Mouse (Mus musculus) stomach, embryonic 15.5 days (tissue): ENCODE measurements around the gene Lyzl4. TPM values are rescaled to one million over a fixed set of nuclear protein-coding genes. Genes with fewer than 3 reads are reported as not detected.

Experiments used
- ATAC-seq: fragments of 200-750 bp; cut with Nextera tagmentation; 2 replicates; pipeline ENCODE4 v1.8.0; 2017; ENCODE audit warnings: low read depth, moderate number of reproducible peaks, moderate TSS enrichment; ENCODE audit not compliant: insufficient read depth, low FRiP score
- H3K27ac ChIP-seq: fragments of 300-500 bp; sonication (generic); 2 replicates; pipeline ENCODE4 v1.5.1; 2015; ENCODE audit warnings: mild to moderate bottlenecking, inconsistent platforms
- H3K27me3 ChIP-seq: fragments of 300-500 bp; sonication (generic); replicated peaks from 2 replicates; pipeline ENCODE4 v1.6.1; 2015; ENCODE audit warnings: inconsistent platforms
- H3K36me3 ChIP-seq: fragments of 300-500 bp; sonication (generic); 2 replicates; pipeline ENCODE4 v1.6.1; 2015; ENCODE audit warnings: inconsistent platforms
- H3K4me1 ChIP-seq: fragments of 300-500 bp; sonication (generic); 2 replicates; pipeline ENCODE4 v1.6.1; 2015; ENCODE audit warnings: inconsistent platforms
- H3K4me2 ChIP-seq: fragments of 300-500 bp; sonication (generic); 2 replicates; pipeline ENCODE4 v1.6.1; 2015; ENCODE audit warnings: mild to moderate bottlenecking, inconsistent platforms
- H3K4me3 ChIP-seq: fragments of 300-500 bp; sonication (generic); replicated peaks from 2 replicates; pipeline ENCODE4 v1.5.1; 2015; ENCODE audit warnings: inconsistent platforms
- H3K9ac ChIP-seq: fragments of 300-500 bp; sonication (generic); 2 replicates; pipeline ENCODE4 v1.6.1; 2015; ENCODE audit warnings: inconsistent platforms
- H3K9me3 ChIP-seq: fragments of 300-500 bp; sonication (generic); 2 replicates; pipeline ENCODE4 v1.6.1; 2016; ENCODE audit warnings: inconsistent platforms
- WGBS: fragments of 180-500 bp; shearing (Covaris S2); methylation state at CpG from one replicate; pipeline ENCODE4 v1.1.7; 2015; 5-methylcytosine and 5-hydroxymethylcytosine counted together
- polyA plus RNA-seq: library from polyadenylated mRNA; unstranded; fragments of >200 nt; fragmentation: Nextera tagmentation; extraction: Ambion mirVana; gene quantifications from 2 replicates; pipeline ENCODE4 v1.2.1, GENCODE M21; 2015

The Lyzl4 gene
- polyA plus RNA-seq, 1 experiment from 2014 or later, result 0.17 TPM

GRCm38 (mm10) chr9:121672311-121672710 lies 30.4 kb upstream of the Lyzl4 start:
- no peaks in the 10 kb centered on the region for H3K9me3 ChIP-seq
- WGBS, result 40% methylated on average over 5 of the region's 5 CpGs
- H3K4me3 ChIP-seq, result no peak overlapping the region
- no peak overlapping the region for H3K4me2 ChIP-seq
- no peak overlapping the region for H3K27ac ChIP-seq
- H3K4me1 ChIP-seq, result peaks cover 26% of the 10 kb centered on the region
- peaks cover 32% of the 10 kb centered on the region for H3K27me3 ChIP-seq
- H3K36me3 ChIP-seq, result no peaks in the 10 kb centered on the region
- no peak for ATAC-seq
- no peak overlapping the region for H3K9ac ChIP-seq

- peaks cover 31% of the 10 kb centered on the region for H3K4me1 ChIP-seq
- H3K4me3 ChIP-seq, result no peak overlapping the region
- H3K36me3 ChIP-seq, result no peaks in the 10 kb centered on the region
- WGBS, result 23% methylated on average over 7 of the region's 7 CpGs
- H3K9me3 ChIP-seq, result no peaks in the 10 kb centered on the region
- no peak for ATAC-seq
- no peak overlapping the region for H3K4me2 ChIP-seq
- no peak overlapping the region for H3K9ac ChIP-seq
- H3K27me3 ChIP-seq, result peaks cover 36% of the 10 kb centered on the region
- H3K27ac ChIP-seq, result no peak overlapping the region
Observed at GRCm38 (mm10) chr9:121671300-121671699, 29.4 kb upstream of the Lyzl4 start.

GRCm38 (mm10) chr9:121669348-121669791 lies 27.5 kb upstream of the Lyzl4 start:
- Histone ChIP-seq H3K4me2 (peak overlapping the region; percentile 73), H3K9ac (0 out of 2 replicates have a peak overlapping the region, but pooled peaks have one; percentile 6), H3K9me3 (no peaks in the 10 kb centered on the region), H3K27me3 (peaks cover 36% of the 10 kb centered on the region), H3K27ac (no peak overlapping the region), H3K4me1 (peaks cover 31% of the 10 kb centered on the region), H3K4me3 (peak overlapping the region; percentile 31), H3K36me3 (no peaks in the 10 kb centered on the region)
- WGBS, result under 1% methylated on average over 28 of the region's 28 CpGs
- peak; percentile 63; the same call in 1 of the 2 replicates for ATAC-seq

GRCm38 (mm10) chr9:121667822-121668221 lies 25.9 kb upstream of the Lyzl4 start:
- no peak overlapping the region for H3K4me3 ChIP-seq
- H3K4me2 ChIP-seq, result no peak overlapping the region
- H3K9me3 ChIP-seq, result no peaks in the 10 kb centered on the region
- H3K4me1 ChIP-seq, result peaks cover 31% of the 10 kb centered on the region
- peaks cover 36% of the 10 kb centered on the region for H3K27me3 ChIP-seq
- H3K36me3 ChIP-seq, result no peaks in the 10 kb centered on the region
- 78% methylated on average over 11 of the region's 11 CpGs for WGBS
- no peak for ATAC-seq
- H3K9ac ChIP-seq, result no peak overlapping the region
- H3K27ac ChIP-seq, result no peak overlapping the region

- WGBS, result 63% methylated on average over 16 of the region's 16 CpGs
- ATAC-seq, result no peak
- Histone ChIP-seq H3K27me3 (peaks cover 36% of the 10 kb centered on the region), H3K36me3 (no peaks in the 10 kb centered on the region), H3K4me3 (no peak overlapping the region), H3K27ac (no peak overlapping the region), H3K4me1 (peaks cover 26% of the 10 kb centered on the region), H3K4me2 (no peak overlapping the region), H3K9ac (no peak overlapping the region), H3K9me3 (no peaks in the 10 kb centered on the region)
Observed at GRCm38 (mm10) chr9:121666957-121667630, 25.2 kb upstream of the Lyzl4 start.

- Histone ChIP-seq H3K27me3 (peaks cover 16% of the 10 kb centered on the region), H3K9me3 (no peaks in the 10 kb centered on the region), H3K4me1 (peaks cover 13% of the 10 kb centered on the region; the same call in 1 of the 2 replicates), H3K4me2 (no peak overlapping the region), H3K36me3 (no peaks in the 10 kb centered on the region), H3K4me3 (no peak overlapping the region), H3K9ac (no peak overlapping the region), H3K27ac (no peak overlapping the region)
- WGBS, result 75% methylated on average over 5 of the region's 5 CpGs
- no peak for ATAC-seq
Observed at GRCm38 (mm10) chr9:121664104-121664503, 22.2 kb upstream of the Lyzl4 start.

GRCm38 (mm10) chr9:121663467-121663866 lies 21.6 kb upstream of the Lyzl4 start:
- H3K27me3 ChIP-seq, result peaks cover 10% of the 10 kb centered on the region; the same call in 1 of the 2 replicates
- H3K9me3 ChIP-seq, result no peaks in the 10 kb centered on the region
- no peak for ATAC-seq
- peaks cover 11% of the 10 kb centered on the region; the same call in 1 of the 2 replicates for H3K4me1 ChIP-seq
- no peak overlapping the region for H3K9ac ChIP-seq
- no peak overlapping the region for H3K27ac ChIP-seq
- H3K4me3 ChIP-seq, result no peak overlapping the region
- no peaks in the 10 kb centered on the region for H3K36me3 ChIP-seq
- no peak overlapping the region for H3K4me2 ChIP-seq
- WGBS, result 69% methylated on average over 6 of the region's 6 CpGs

- no peaks in the 10 kb centered on the region for H3K4me1 ChIP-seq
- H3K9me3 ChIP-seq, result no peaks in the 10 kb centered on the region
- no peak overlapping the region for H3K9ac ChIP-seq
- H3K27me3 ChIP-seq, result no peaks in the 10 kb centered on the region
- no peak overlapping the region for H3K27ac ChIP-seq
- no peak overlapping the region for H3K4me3 ChIP-seq
- no peak overlapping the region for H3K4me2 ChIP-seq
- no peaks in the 10 kb centered on the region for H3K36me3 ChIP-seq
- ATAC-seq, result no peak
- WGBS, result 71% methylated on average over 7 of the region's 7 CpGs
Observed at GRCm38 (mm10) chr9:121659791-121660190, 17.9 kb upstream of the Lyzl4 start.

- no peak for ATAC-seq
- Histone ChIP-seq H3K27me3 (no peaks in the 10 kb centered on the region), H3K4me3 (no peak overlapping the region), H3K9me3 (no peaks in the 10 kb centered on the region), H3K36me3 (no peaks in the 10 kb centered on the region), H3K9ac (no peak overlapping the region), H3K27ac (no peak overlapping the region), H3K4me2 (no peak overlapping the region), H3K4me1 (no peaks in the 10 kb centered on the region)
- WGBS, result 56% methylated on average over 7 of the region's 7 CpGs
Observed at GRCm38 (mm10) chr9:121658248-121658647, 16.4 kb upstream of the Lyzl4 start.

GRCm38 (mm10) chr9:121657143-121657542 lies 15.2 kb upstream of the Lyzl4 start:
- Histone ChIP-seq H3K36me3 (no peaks in the 10 kb centered on the region), H3K27ac (no peak overlapping the region), H3K9ac (no peak overlapping the region), H3K4me1 (no peaks in the 10 kb centered on the region), H3K27me3 (no peaks in the 10 kb centered on the region), H3K9me3 (no peaks in the 10 kb centered on the region), H3K4me2 (no peak overlapping the region), H3K4me3 (no peak overlapping the region)
- ATAC-seq, result no peak
- WGBS, result 59% methylated on average over 13 of the region's 13 CpGs

- no peaks in the 10 kb centered on the region for H3K27me3 ChIP-seq
- no peaks in the 10 kb centered on the region for H3K4me1 ChIP-seq
- no peak overlapping the region for H3K9ac ChIP-seq
- no peaks in the 10 kb centered on the region for H3K36me3 ChIP-seq
- no peak overlapping the region for H3K27ac ChIP-seq
- H3K9me3 ChIP-seq, result no peaks in the 10 kb centered on the region
- no peak for ATAC-seq
- H3K4me3 ChIP-seq, result no peak overlapping the region
- no peak overlapping the region for H3K4me2 ChIP-seq
- WGBS, result 85% methylated on average over 5 of the region's 5 CpGs
Observed at GRCm38 (mm10) chr9:121656322-121656721, 14.4 kb upstream of the Lyzl4 start.

- ATAC-seq, result no peak
- H3K36me3 ChIP-seq, result no peaks in the 10 kb centered on the region
- H3K4me1 ChIP-seq, result no peaks in the 10 kb centered on the region
- no peak overlapping the region for H3K9ac ChIP-seq
- no peaks in the 10 kb centered on the region for H3K27me3 ChIP-seq
- H3K4me2 ChIP-seq, result no peak overlapping the region
- no peak overlapping the region for H3K27ac ChIP-seq
- no peaks in the 10 kb centered on the region for H3K9me3 ChIP-seq
- no peak overlapping the region for H3K4me3 ChIP-seq
- WGBS, result 84% methylated on average over 10 of the region's 10 CpGs
Observed at GRCm38 (mm10) chr9:121653668-121654067, 11.8 kb upstream of the Lyzl4 start.
